Mouse (Mus musculus): ENCODE measurements around the gene Mycbp. TPM values are rescaled to one million over a fixed set of nuclear protein-coding genes. Genes with fewer than 3 reads are reported as not detected.

The Mycbp gene
- total and polyA plus RNA-seq, 2 experiments: 15.8 to 18.5 TPM

DNA sequence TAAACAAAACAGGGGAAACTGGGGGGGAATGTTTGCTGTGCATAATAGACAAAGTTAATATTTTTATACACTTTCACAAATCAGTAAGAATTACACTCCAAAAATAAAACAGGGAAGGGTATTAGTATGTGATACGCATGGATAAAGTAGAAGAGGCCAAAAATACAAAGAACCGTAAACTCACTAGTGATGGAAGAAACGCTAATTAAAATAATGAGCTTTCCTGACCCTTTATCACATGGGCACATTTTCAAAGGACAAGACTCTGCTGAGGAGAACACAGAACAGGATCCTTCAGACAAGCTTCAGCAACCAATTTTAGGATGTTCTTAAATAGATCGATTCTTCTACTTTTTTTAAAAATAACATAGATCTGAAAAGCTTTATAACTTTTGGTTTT lies 42.1 kb downstream of the Mycbp start:
- no peaks in the 10 kb centered on the region for H3K27me3 ChIP-seq (ENCODE audit: control insufficient read depth, insufficient read depth, low read length)
- WGBS: 78% methylated on average over 4 of the region's 4 CpGs
- DNase-seq (ENCODE audit: extremely low read depth, low read depth, low spot score): no peak
- H3K27ac ChIP-seq (replicated peaks; ENCODE audit: insufficient read depth, low read depth, low read length): no peak overlapping the region
- no peak for TF ChIP-seq CTCF (IDR thresholded peaks at IDR 0.05; ENCODE audit: low read depth, low read length)
- TF ChIP-seq POLR2A (IDR thresholded peaks at IDR 0.05; ENCODE audit: extremely low read depth, insufficient read depth, low read length): no peak
- H3K4me3 ChIP-seq (ENCODE audit: insufficient read depth, low read depth, low read length): no peak overlapping the region
- H3K9ac ChIP-seq (ENCODE audit: low read depth, low read length): no peak overlapping the region
- H3K36me3 ChIP-seq (ENCODE audit: control insufficient read depth, insufficient read depth, low read length): no peaks in the 10 kb centered on the region
- no peaks in the 10 kb centered on the region for H3K4me1 ChIP-seq (ENCODE audit: control insufficient read depth, insufficient read depth, low read length)
- no peaks in the 10 kb centered on the region for H3K79me2 ChIP-seq (ENCODE audit: control insufficient read depth, insufficient read depth, low read length)

DNA sequence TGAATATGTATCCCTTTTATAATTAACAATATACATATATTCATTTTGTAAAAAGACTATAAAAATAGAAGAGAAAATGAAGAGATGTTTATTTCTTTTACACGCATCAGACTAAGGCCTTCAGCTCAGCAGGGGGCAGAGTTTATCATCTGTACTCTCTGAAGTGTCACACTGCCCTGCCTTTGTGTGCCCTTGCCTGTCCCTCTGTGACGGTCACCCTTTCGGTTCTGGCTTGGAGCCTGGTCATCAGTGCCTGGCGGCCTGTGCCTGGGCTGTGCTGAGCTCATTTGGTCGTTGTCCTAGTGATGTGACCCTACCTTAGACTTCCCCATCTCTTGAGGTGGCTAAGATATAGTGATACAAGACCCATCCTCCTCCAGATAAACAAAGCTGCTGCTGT lies 42.5 kb downstream of the Mycbp start:
- no peak overlapping the region for H3K27ac ChIP-seq (replicated peaks; ENCODE audit: insufficient read depth, low read depth, low read length)
- TF ChIP-seq POLR2A (IDR thresholded peaks at IDR 0.05; ENCODE audit: extremely low read depth, insufficient read depth, low read length): no peak
- TF ChIP-seq CTCF (IDR thresholded peaks at IDR 0.05; ENCODE audit: low read depth, low read length): no peak
- no peaks in the 10 kb centered on the region for H3K36me3 ChIP-seq (ENCODE audit: control insufficient read depth, insufficient read depth, low read length)
- no peaks in the 10 kb centered on the region for H3K4me1 ChIP-seq (ENCODE audit: control insufficient read depth, insufficient read depth, low read length)
- no peaks in the 10 kb centered on the region for H3K27me3 ChIP-seq (ENCODE audit: control insufficient read depth, insufficient read depth, low read length)
- H3K79me2 ChIP-seq (ENCODE audit: control insufficient read depth, insufficient read depth, low read length): no peaks in the 10 kb centered on the region
- no peak overlapping the region for H3K9ac ChIP-seq (ENCODE audit: low read depth, low read length)
- H3K4me3 ChIP-seq (ENCODE audit: insufficient read depth, low read depth, low read length): no peak overlapping the region
- DNase-seq (ENCODE audit: extremely low read depth, low read depth, low spot score): no peak
- WGBS: 21% methylated on average over 5 of the region's 5 CpGs

DNA sequence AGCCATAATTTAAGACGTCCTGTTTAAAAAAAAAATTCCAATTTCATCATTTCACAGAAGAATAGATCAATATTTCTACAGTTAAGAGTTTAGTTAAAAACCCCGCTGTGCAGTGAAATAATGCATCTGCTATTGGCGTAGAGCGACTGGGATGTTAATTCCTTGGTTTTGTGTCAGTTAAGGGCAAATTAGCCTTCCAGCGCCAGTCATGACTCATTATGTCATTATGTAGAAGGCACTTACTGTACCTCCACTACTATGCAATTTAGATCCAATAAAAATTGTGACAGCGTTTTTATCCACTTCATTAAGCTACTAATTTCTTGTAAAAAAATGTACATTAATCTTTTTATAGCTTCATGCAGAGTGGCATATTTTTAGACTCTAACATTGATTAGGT lies 44.3 kb downstream of the Mycbp start:
- WGBS: 86% methylated on average over 6 of the region's 6 CpGs
- H3K36me3 ChIP-seq (ENCODE audit: control insufficient read depth, insufficient read depth, low read length): no peaks in the 10 kb centered on the region
- no peak overlapping the region for H3K9ac ChIP-seq (ENCODE audit: low read depth, low read length)
- H3K27ac ChIP-seq (replicated peaks; ENCODE audit: insufficient read depth, low read depth, low read length): no peak overlapping the region
- DNase-seq (ENCODE audit: extremely low read depth, low read depth, low spot score): no peak
- no peak for TF ChIP-seq POLR2A (IDR thresholded peaks at IDR 0.05; ENCODE audit: extremely low read depth, insufficient read depth, low read length)
- no peak for TF ChIP-seq CTCF (IDR thresholded peaks at IDR 0.05; ENCODE audit: low read depth, low read length)
- H3K4me1 ChIP-seq (ENCODE audit: control insufficient read depth, insufficient read depth, low read length): no peaks in the 10 kb centered on the region
- no peaks in the 10 kb centered on the region for H3K79me2 ChIP-seq (ENCODE audit: control insufficient read depth, insufficient read depth, low read length)
- H3K27me3 ChIP-seq (ENCODE audit: control insufficient read depth, insufficient read depth, low read length): no peaks in the 10 kb centered on the region
- H3K4me3 ChIP-seq (ENCODE audit: insufficient read depth, low read depth, low read length): no peak overlapping the region

GRCm38 (mm10) chr4:123949649-123950048 lies 45.0 kb downstream of the Mycbp start:
- DNase-seq (ENCODE audit: extremely low read depth, low read depth, low spot score): no peak
- Histone ChIP-seq H3K4me3 (ENCODE audit: insufficient read depth, low read depth, low read length) (no peak overlapping the region), H3K4me1 (ENCODE audit: control insufficient read depth, insufficient read depth, low read length) (no peaks in the 10 kb centered on the region), H3K9ac (ENCODE audit: low read depth, low read length) (no peak overlapping the region), H3K27ac (replicated peaks; ENCODE audit: insufficient read depth, low read depth, low read length) (no peak overlapping the region), H3K27me3 (ENCODE audit: control insufficient read depth, insufficient read depth, low read length) (no peaks in the 10 kb centered on the region), H3K79me2 (ENCODE audit: control insufficient read depth, insufficient read depth, low read length) (no peaks in the 10 kb centered on the region), H3K36me3 (ENCODE audit: control insufficient read depth, insufficient read depth, low read length) (no peaks in the 10 kb centered on the region)
- TF ChIP-seq POLR2A (IDR thresholded peaks at IDR 0.05; ENCODE audit: extremely low read depth, insufficient read depth, low read length) (no peak), CTCF (IDR thresholded peaks at IDR 0.05; ENCODE audit: low read depth, low read length) (no peak)
- WGBS: 44% methylated on average over 10 of the region's 10 CpGs

DNA sequence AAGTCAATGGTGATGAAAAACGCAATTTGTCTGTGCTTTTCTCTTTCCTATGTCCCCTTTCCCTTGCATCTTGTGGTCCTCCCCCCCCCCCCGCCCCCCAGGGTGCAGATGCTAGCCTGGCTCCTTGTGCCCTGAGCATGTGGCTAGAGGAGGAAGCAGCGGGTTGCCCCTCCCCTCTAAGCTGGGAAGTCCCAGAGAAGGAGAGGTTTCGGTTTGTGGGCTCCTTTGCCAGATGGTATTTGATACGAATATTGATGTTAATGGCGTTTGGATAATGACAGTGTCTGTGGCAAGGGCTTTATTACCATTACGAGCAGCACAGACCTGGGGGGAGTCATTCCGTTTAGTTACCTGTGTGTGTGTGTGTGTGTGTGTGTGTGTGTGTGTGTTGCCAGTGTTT lies 47.4 kb downstream of the Mycbp start:
- H3K4me3 ChIP-seq (ENCODE audit: insufficient read depth, low read depth, low read length): no peak overlapping the region

DNA sequence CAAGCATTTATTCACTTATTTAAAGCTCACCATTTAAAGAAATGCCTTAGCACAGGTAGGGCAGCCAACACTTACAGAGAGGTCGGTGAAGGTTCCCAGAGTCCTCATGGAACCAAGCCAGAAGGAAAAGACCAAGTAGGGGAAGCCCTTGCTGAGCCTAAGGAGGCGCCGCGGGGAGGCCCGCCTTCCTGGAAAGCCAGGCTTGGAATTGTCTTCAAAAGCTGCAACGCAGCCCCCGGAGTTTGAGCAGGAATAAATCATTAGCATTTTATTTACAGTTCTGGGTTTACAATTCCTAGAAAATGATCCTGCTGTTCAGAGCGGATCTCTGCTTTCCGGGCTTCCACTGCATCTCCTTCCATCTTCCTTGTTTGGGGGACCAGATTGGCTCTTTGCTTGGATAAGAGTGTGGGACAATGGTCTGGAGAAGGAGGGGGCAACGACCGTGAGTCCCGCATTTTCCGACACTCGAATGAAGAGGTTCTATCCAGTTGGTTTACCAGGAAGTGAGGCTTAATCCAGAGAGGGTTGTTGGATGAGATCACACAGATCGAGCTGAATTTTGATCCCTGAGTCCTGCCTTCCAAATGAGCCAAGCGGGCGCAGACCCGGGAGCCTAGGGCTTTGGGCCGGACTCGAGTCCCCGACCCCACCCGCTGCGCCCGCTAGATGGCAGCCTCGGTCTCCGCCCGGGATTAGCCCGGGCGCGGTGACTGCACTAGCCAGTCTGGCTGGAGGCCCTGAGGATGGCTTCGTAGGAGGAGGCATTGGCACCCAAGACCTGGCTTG lies 52.3 kb downstream of the Mycbp start:
- TF ChIP-seq CTCF (IDR thresholded peaks at IDR 0.05; ENCODE audit: low read depth, low read length) (peak; percentile 84), POLR2A (IDR thresholded peaks at IDR 0.05; ENCODE audit: extremely low read depth, insufficient read depth, low read length) (no peak)
- H3K27me3 ChIP-seq (ENCODE audit: control insufficient read depth, insufficient read depth, low read length): no peaks in the 10 kb centered on the region
- no peak overlapping the region for H3K27ac ChIP-seq (replicated peaks; ENCODE audit: insufficient read depth, low read depth, low read length)
- no peaks in the 10 kb centered on the region for H3K36me3 ChIP-seq (ENCODE audit: control insufficient read depth, insufficient read depth, low read length)
- no peak overlapping the region for H3K4me3 ChIP-seq (ENCODE audit: insufficient read depth, low read depth, low read length)
- H3K4me1 ChIP-seq (ENCODE audit: control insufficient read depth, insufficient read depth, low read length): peaks cover 9% of the 10 kb centered on the region
- 5% methylated on average over 31 of the region's 31 CpGs for WGBS
- peak; percentile 80 for DNase-seq (ENCODE audit: extremely low read depth, low read depth, low spot score)
- no peak overlapping the region for H3K9ac ChIP-seq (ENCODE audit: low read depth, low read length)
- H3K79me2 ChIP-seq (ENCODE audit: control insufficient read depth, insufficient read depth, low read length): no peaks in the 10 kb centered on the region

More for the DNA sequence above, 47.4 kb downstream of the Mycbp start:
- no peak overlapping the region for H3K27ac ChIP-seq (replicated peaks; ENCODE audit: insufficient read depth, low read depth, low read length)
- TF ChIP-seq CTCF (IDR thresholded peaks at IDR 0.05; ENCODE audit: low read depth, low read length): no peak
- no peak for TF ChIP-seq POLR2A (IDR thresholded peaks at IDR 0.05; ENCODE audit: extremely low read depth, insufficient read depth, low read length)
- no peaks in the 10 kb centered on the region for H3K27me3 ChIP-seq (ENCODE audit: control insufficient read depth, insufficient read depth, low read length)
- H3K36me3 ChIP-seq (ENCODE audit: control insufficient read depth, insufficient read depth, low read length): no peaks in the 10 kb centered on the region
- no peaks in the 10 kb centered on the region for H3K79me2 ChIP-seq (ENCODE audit: control insufficient read depth, insufficient read depth, low read length)
- no peaks in the 10 kb centered on the region for H3K4me1 ChIP-seq (ENCODE audit: control insufficient read depth, insufficient read depth, low read length)
- H3K9ac ChIP-seq (ENCODE audit: low read depth, low read length): no peak overlapping the region
- DNase-seq (ENCODE audit: extremely low read depth, low read depth, low spot score): no peak
- 52% methylated on average over 8 of the region's 8 CpGs for WGBS
